Mouse (Mus musculus) heart, embryonic 11.5 days (tissue): ENCODE measurements around the gene Lrmda. TPM values are rescaled to one million over a fixed set of nuclear protein-coding genes. Genes with fewer than 3 reads are reported as not detected.

Experiments used
- ATAC-seq: fragments of 200-750 bp; cut with Nextera tagmentation; replicated peaks from 2 replicates; pipeline ENCODE4 v1.8.0; 2017; ENCODE audit warnings: moderate library complexity; ENCODE audit not compliant: insufficient number of reproducible peaks, low FRiP score, low TSS enrichment
- H3K27ac ChIP-seq: fragments of 300-500 bp; sonication (generic); 2 replicates; pipeline ENCODE4 v1.5.1; 2014; ENCODE audit warnings: mild to moderate bottlenecking, low read depth, low read length
- H3K27me3 ChIP-seq: fragments of 300-500 bp; sonication (generic); 2 replicates; pipeline ENCODE4 v1.6.1; 2014; ENCODE audit warnings: mild to moderate bottlenecking, low read length, mixed read lengths; ENCODE audit not compliant: control insufficient read depth, insufficient read depth
- H3K36me3 ChIP-seq: fragments of 300-500 bp; sonication (generic); 2 replicates; pipeline ENCODE4 v1.6.1; 2014; ENCODE audit warnings: mild to moderate bottlenecking, low read length, moderate library complexity, mixed read lengths; ENCODE audit not compliant: control insufficient read depth, insufficient read depth
- H3K4me1 ChIP-seq: fragments of 300-500 bp; sonication (generic); 2 replicates; pipeline ENCODE4 v1.6.1; 2014; ENCODE audit warnings: low read length; ENCODE audit not compliant: control insufficient read depth, insufficient read depth
- H3K4me2 ChIP-seq: fragments of 300-500 bp; sonication (generic); 2 replicates; pipeline ENCODE4 v1.6.1; 2014; ENCODE audit warnings: mild to moderate bottlenecking, moderate library complexity
- H3K4me3 ChIP-seq: fragments of 300-500 bp; sonication (generic); 2 replicates; pipeline ENCODE4 v1.5.1; 2014; ENCODE audit warnings: low read depth, low read length
- H3K9ac ChIP-seq: fragments of 300-500 bp; sonication (generic); 2 replicates; pipeline ENCODE4 v1.6.1; 2014; ENCODE audit warnings: mild to moderate bottlenecking, low read depth, low read length, moderate library complexity
- H3K9me3 ChIP-seq: fragments of 300-500 bp; sonication (generic); replicated peaks from 2 replicates; pipeline ENCODE4 v1.6.1; 2016; ENCODE audit warnings: low read length; ENCODE audit not compliant: control insufficient read depth
- WGBS: fragments of 180-500 bp; shearing (Covaris S2); extraction: QIAGEN DNeasy Blood & Tissue Kit; methylation state at CpG from one replicate; pipeline ENCODE4 v1.1.7; 2014; ENCODE audit not compliant: insufficient replicate concordance; 5-methylcytosine and 5-hydroxymethylcytosine counted together
- polyA plus RNA-seq: library from polyadenylated mRNA; unstranded; fragments of >200 nt; fragmentation: Nextera tagmentation; extraction: Ambion mirVana; gene quantifications from 2 replicates; pipeline ENCODE4 v1.2.1, GENCODE M21; 2014

Lrmda gene
- polyA plus RNA-seq, 1 experiment from 2014 or later = 0.70 TPM

DNA sequence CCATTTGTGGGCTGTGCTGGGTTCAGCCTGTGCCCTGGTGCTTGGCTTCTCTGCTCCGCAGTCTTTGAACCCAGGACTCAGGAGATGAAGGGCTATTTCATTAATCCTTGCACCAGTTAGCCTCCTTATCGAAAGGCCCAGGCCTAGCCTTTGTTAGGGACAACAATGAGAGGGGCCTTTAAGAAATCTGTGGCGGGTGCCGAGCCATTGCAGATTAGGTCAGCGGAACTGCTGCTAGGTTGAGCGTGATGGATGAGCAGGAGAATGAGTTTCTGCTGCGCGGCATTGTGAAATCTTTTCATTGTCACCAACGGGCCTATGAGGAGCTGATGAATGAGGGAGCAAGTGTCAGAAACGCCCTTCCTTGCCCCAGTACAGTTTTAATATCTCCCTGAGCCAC, 475.4 kb downstream of the Lrmda start:
- WGBS = 47% methylated on average over 10 of the region's 10 CpGs
- Histone ChIP-seq H3K27me3 (no peaks in the 10 kb centered on the region), H3K4me2 (no peak overlapping the region), H3K36me3 (no peaks in the 10 kb centered on the region), H3K9ac (no peak overlapping the region), H3K27ac (no peak overlapping the region), H3K4me3 (no peak overlapping the region), H3K9me3 (no peaks in the 10 kb centered on the region), H3K4me1 (no peaks in the 10 kb centered on the region)
- ATAC-seq = no peak

DNA sequence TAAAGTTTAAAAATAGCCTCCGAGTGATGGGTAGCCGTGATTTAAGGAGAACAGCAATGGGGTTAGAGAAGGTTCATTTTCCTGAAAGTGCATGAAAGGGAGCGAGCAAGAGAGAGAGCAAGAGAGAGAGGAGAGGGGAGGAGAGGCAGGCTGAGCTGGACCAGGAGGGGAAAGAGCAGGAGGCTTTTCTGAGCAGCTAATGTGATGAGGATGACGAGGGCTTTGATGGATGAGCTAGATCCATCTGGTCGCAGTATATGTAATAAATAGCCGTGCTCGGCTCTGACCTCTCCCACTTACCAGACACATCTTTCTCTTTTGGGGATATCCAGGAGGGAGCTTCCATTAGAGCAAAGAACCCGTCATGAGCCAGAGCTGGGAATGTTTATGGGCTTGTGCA, 475.8 kb downstream of the Lrmda start:
- no peak overlapping the region for H3K4me2 ChIP-seq
- no peaks in the 10 kb centered on the region for H3K27me3 ChIP-seq
- no peaks in the 10 kb centered on the region for H3K36me3 ChIP-seq
- H3K9me3 ChIP-seq = no peaks in the 10 kb centered on the region
- no peak overlapping the region for H3K27ac ChIP-seq
- 63% methylated on average over 8 of the region's 8 CpGs for whole genome bisulfite sequencing
- no peak overlapping the region for H3K9ac ChIP-seq
- H3K4me3 ChIP-seq = no peak overlapping the region
- no peaks in the 10 kb centered on the region for H3K4me1 ChIP-seq
- ATAC-seq = no peak

DNA sequence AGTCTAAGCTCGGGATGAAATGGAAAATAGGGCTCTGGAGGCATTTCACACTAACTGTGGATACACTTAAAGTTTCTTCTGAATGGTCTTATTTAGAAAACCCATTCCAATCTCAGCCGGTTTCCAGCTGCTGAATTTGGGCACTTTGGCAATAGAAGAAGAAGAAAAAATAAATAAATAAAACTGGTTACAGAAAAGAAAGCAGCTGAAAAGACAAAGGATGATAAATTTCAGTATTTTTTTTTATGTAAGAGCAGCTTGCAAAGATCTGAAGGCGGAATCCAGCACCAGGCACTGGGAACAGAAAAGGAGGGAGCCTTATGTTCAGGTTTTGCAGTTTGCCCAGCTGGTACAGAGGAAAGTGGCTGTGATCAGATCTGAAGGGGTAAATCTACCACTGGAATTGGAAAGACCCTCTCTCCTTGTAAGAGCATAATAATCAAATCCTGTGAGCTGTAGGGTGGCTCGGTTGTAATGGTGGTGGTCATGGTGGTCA, 478.2 kb downstream of the Lrmda start:
- Histone ChIP-seq H3K27me3 (no peaks in the 10 kb centered on the region), H3K4me1 (no peaks in the 10 kb centered on the region), H3K4me3 (no peak overlapping the region), H3K27ac (no peak overlapping the region), H3K36me3 (no peaks in the 10 kb centered on the region), H3K4me2 (no peak overlapping the region), H3K9ac (no peak overlapping the region), H3K9me3 (no peaks in the 10 kb centered on the region)
- WGBS = 77% methylated on average over 4 of the region's 4 CpGs
- ATAC-seq = no peak

DNA sequence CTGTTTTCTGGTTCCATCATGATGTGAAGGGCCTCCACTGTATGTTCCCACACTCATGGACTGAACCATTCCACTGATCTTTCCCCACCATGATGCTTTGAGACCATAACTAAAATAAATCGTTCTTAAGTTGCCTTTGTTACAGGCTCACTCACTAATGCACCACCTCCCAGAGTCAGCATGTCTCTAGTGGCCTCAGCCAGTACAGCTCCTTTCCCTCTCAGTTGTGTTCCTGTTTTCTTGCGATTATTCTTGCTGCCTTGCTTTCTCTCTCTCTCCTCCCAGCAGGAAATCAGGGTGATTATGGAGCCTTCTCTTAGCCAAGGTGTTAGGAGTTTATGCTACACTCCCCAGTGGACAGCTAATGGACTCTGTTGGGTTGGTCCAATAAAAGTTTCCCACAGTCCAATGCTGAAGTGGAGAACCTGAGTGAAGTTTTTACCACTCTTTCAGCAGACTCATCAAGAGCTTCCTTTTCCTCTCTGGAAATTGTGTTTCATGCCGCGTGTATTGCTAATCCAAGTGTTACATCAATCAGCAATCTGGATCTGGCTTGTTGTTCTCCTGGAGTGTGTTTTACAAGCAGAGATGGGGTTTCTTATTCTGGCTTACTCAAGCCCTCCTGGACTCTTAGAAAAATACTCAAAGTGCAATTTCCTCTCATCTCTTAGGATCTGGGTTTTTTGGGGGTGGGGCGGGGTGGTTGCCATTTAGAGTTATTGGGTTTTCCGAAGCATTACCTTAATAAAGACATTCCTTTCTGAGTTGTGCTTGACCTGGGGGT, 490.4 kb downstream of the Lrmda start:
- no peak for ATAC-seq
- no peak overlapping the region for H3K27ac ChIP-seq
- 60% methylated on average over 6 of the region's 6 CpGs for WGBS

DNA sequence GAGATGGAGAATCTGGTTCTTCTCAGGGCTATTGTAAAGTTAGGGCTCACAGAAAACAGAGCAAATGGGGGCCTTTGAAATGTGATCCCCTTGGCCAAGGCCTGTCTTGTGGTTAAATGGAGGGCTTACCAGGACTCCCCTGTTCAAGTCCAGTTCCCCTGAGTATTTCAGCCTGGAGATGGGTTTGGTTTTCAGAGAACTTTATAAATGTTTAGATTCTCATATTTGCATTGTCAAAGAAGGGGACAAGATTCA, 490.9 kb downstream of the Lrmda start:
- Histone ChIP-seq H3K4me3 (no peak overlapping the region), H3K4me2 (no peak overlapping the region), H3K9me3 (no peaks in the 10 kb centered on the region), H3K4me1 (no peaks in the 10 kb centered on the region), H3K27ac (no peak overlapping the region), H3K27me3 (no peaks in the 10 kb centered on the region), H3K9ac (no peak overlapping the region), H3K36me3 (no peaks in the 10 kb centered on the region)
- no peak for ATAC-seq

More for the DNA sequence above, 490.4 kb downstream of the Lrmda start:
- no peaks in the 10 kb centered on the region for H3K36me3 ChIP-seq
- no peak overlapping the region for H3K4me3 ChIP-seq
- H3K9me3 ChIP-seq = no peaks in the 10 kb centered on the region
- H3K9ac ChIP-seq = no peak overlapping the region
- H3K27me3 ChIP-seq = no peaks in the 10 kb centered on the region
- no peak overlapping the region for H3K4me2 ChIP-seq
- no peaks in the 10 kb centered on the region for H3K4me1 ChIP-seq

DNA sequence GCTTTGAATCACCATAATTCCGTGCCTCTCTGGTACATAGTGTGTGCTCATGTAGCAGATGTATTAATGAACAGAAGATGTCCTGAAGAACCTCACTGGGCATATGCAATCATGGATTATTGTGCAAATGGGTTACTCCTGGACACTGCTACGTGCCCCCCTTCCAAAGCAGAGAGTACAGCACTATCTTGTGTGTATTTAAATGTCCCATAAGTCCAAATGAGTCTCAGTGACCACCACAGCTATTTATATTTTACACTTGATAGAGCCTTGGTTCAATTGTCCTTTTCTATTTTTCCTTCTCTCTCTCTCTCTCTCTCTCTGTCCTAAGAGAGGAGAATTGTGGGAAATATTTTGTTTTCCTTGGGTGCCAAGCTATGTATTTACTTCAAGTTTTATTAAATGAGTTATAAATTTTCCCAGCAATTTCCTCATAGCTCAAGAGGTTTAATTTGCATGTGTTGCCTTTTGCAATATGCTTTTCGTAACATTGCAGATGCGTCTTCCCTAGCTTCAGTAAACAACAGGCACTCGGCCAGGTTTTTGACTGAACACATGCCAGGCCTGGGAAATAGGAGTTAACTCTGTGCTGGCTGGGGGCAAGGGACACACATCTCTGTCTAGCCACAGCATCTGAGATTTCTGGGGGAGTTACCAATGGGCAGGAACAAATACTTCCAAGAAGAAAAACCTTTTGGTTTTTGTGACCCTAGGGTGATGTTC, 495.0 kb downstream of the Lrmda start:
- no peak overlapping the region for H3K4me3 ChIP-seq
- no peaks in the 10 kb centered on the region for H3K27me3 ChIP-seq
- H3K9ac ChIP-seq = no peak overlapping the region
- H3K9me3 ChIP-seq = no peaks in the 10 kb centered on the region
- no peaks in the 10 kb centered on the region for H3K36me3 ChIP-seq
- WGBS = 71% methylated on average over 5 of the region's 5 CpGs
- no peak overlapping the region for H3K4me2 ChIP-seq
- ATAC-seq = no peak
- no peaks in the 10 kb centered on the region for H3K4me1 ChIP-seq
- H3K27ac ChIP-seq = no peak overlapping the region

DNA sequence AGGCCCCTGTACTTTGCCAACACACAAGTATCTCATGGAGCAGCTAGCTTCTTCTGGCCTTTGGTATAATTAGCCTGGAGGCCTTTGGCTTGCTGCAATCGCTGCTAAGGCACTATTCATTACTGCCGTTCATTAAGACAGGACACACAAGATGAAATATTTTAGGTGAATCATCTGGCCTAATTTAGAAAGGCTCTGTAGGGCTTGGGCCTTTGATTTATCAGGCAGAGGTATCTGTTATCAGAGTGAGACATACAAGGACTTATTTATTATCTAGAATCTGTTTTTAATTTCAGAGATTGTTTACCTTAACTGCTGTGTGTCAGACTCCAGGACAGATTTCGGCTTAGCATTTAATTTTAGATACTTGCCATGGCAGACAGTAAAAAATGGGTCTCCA, 511.2 kb downstream of the Lrmda start:
- H3K4me2 ChIP-seq = no peak overlapping the region
- H3K9ac ChIP-seq = no peak overlapping the region
- H3K27ac ChIP-seq = no peak overlapping the region
- H3K36me3 ChIP-seq = no peaks in the 10 kb centered on the region
- no peak for ATAC-seq
- no peaks in the 10 kb centered on the region for H3K27me3 ChIP-seq
- H3K9me3 ChIP-seq = no peaks in the 10 kb centered on the region
- H3K4me1 ChIP-seq = no peaks in the 10 kb centered on the region
- 73% methylated on average over 3 of the region's 3 CpGs for WGBS
- H3K4me3 ChIP-seq = no peak overlapping the region

DNA sequence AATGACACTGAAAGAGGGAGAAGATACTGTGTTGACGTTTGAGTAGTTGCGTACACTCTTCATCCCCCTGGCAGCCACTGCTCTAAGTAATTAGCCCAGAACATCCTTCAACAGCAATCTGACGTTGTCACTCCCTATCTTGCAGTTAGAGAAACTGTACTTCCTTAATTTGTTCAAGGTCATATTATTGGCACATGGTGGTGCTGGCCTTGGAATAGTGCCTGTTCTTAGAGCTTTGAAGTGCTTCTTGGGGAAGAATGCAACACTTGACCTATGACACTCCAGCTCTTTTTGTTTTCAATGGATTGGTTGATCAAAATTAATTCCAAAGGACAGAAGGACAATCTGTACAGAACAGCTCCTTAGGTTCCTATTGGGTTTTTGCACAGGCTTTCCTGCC, 514.0 kb downstream of the Lrmda start:
- H3K4me3 ChIP-seq = no peak overlapping the region
- H3K27ac ChIP-seq = no peak overlapping the region
- H3K9me3 ChIP-seq = no peaks in the 10 kb centered on the region
- WGBS = 61% methylated on average over 3 of the region's 3 CpGs
- H3K27me3 ChIP-seq = no peaks in the 10 kb centered on the region
- H3K36me3 ChIP-seq = no peaks in the 10 kb centered on the region
- H3K4me1 ChIP-seq = no peaks in the 10 kb centered on the region
- H3K4me2 ChIP-seq = no peak overlapping the region
- no peak overlapping the region for H3K9ac ChIP-seq
- no peak for ATAC-seq
